Mouse (Mus musculus): ENCODE data around the gene Slc36a2. TPM values are rescaled to one million over a fixed set of nuclear protein-coding genes. Genes with fewer than 3 reads are reported as not detected.

Gene Slc36a2
- polyA plus RNA-seq, 1 experiment, result 3.3 TPM

GRCm38 (mm10) chr11:55164723-55165122 lies 20.2 kb downstream of the Slc36a2 start:
- TF ChIP-seq CTCF (IDR thresholded peaks at IDR 0.05; ENCODE audit: low read depth, low read length) (peak; percentile 57; the same call in 1 of the 2 replicates), POLR2A (IDR thresholded peaks at IDR 0.05; ENCODE audit: borderline replicate concordance, low read depth, low read length) (no peak)
- no peak overlapping the region for H3K27ac ChIP-seq (ENCODE audit: insufficient read depth, low read depth, low read length)
- H3K4me3 ChIP-seq (ENCODE audit: insufficient read depth, low read length), result no peak overlapping the region
- H3K4me1 ChIP-seq (ENCODE audit: control insufficient read depth, insufficient read depth, low read length), result no peaks in the 10 kb centered on the region

- no peaks in the 10 kb centered on the region for H3K4me1 ChIP-seq (ENCODE audit: control insufficient read depth, insufficient read depth, low read length)
- no peak overlapping the region for H3K4me3 ChIP-seq (ENCODE audit: insufficient read depth, low read length)
- TF ChIP-seq POLR2A (IDR thresholded peaks at IDR 0.05; ENCODE audit: borderline replicate concordance, low read depth, low read length) (no peak), CTCF (IDR thresholded peaks at IDR 0.05; ENCODE audit: low read depth, low read length) (peak; percentile 72; the same call in 1 of the 2 replicates)
- H3K27ac ChIP-seq (ENCODE audit: insufficient read depth, low read depth, low read length), result no peak overlapping the region
Measured at GRCm38 (mm10) chr11:55162670-55163069, 22.2 kb downstream of the Slc36a2 start.

- no peak overlapping the region for H3K27ac ChIP-seq (ENCODE audit: insufficient read depth, low read depth, low read length)
- no peak overlapping the region for H3K4me3 ChIP-seq (ENCODE audit: insufficient read depth, low read length)
- peaks cover 18% of the 10 kb centered on the region for H3K4me1 ChIP-seq (ENCODE audit: control insufficient read depth, insufficient read depth, low read length)
- TF ChIP-seq POLR2A (IDR thresholded peaks at IDR 0.05; ENCODE audit: borderline replicate concordance, low read depth, low read length) (no peak), CTCF (IDR thresholded peaks at IDR 0.05; ENCODE audit: low read depth, low read length) (peak; percentile 86)
Measured at GRCm38 (mm10) chr11:55158785-55159359, 26.0 kb downstream of the Slc36a2 start.

- Histone ChIP-seq H3K4me3 (ENCODE audit: insufficient read depth, low read length) (no peak overlapping the region), H3K27ac (ENCODE audit: insufficient read depth, low read depth, low read length) (peak overlapping the region; percentile 97), H3K4me1 (ENCODE audit: control insufficient read depth, insufficient read depth, low read length) (peaks cover 26% of the 10 kb centered on the region)
- no peak for TF ChIP-seq CTCF (IDR thresholded peaks at IDR 0.05; ENCODE audit: low read depth, low read length)
- TF ChIP-seq POLR2A (IDR thresholded peaks at IDR 0.05; ENCODE audit: borderline replicate concordance, low read depth, low read length), result no peak
Measured at GRCm38 (mm10) chr11:55155070-55155421, 29.8 kb downstream of the Slc36a2 start.

DNA sequence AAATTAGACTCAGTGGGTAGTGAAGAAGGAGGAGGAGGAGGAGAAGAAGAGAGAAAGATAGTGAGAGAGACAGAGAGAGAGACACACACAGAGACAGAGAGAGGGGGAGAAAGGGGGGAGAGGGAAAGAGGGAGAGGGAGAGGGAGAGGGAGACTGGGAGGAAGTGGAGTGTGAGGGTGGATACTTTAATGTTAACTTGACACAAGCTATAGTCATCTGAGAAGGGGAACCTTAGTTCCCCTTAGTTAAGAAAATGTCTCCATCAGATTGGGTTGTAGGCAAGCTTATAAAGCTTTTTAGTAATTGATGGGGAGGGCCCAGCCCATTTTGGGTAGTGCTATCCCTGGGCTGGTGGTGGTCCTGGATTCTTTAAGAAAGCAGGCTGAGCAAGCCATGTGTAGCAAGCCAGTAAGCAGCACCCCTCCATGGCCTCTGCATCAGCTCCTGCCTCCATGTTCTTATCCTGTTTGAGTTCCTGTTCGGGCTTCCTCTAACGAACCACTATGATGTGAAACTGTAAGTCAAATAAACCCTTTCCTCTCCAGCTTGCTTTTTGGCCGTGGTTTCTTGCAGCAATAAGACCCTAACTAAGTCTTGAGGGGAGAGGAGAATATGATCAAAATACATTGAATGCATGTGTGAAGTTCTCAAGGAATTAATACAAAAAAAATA lies 30.3 kb downstream of the Slc36a2 start:
- peak overlapping the region; percentile 18; the same call in 1 of the 2 replicates for H3K4me3 ChIP-seq (ENCODE audit: insufficient read depth, low read length)
- peak overlapping the region; percentile 97 for H3K27ac ChIP-seq (ENCODE audit: insufficient read depth, low read depth, low read length)
- TF ChIP-seq POLR2A (IDR thresholded peaks at IDR 0.05; ENCODE audit: borderline replicate concordance, low read depth, low read length) (no peak), CTCF (IDR thresholded peaks at IDR 0.05; ENCODE audit: low read depth, low read length) (no peak)
- H3K4me1 ChIP-seq (ENCODE audit: control insufficient read depth, insufficient read depth, low read length), result peaks cover 30% of the 10 kb centered on the region

DNA sequence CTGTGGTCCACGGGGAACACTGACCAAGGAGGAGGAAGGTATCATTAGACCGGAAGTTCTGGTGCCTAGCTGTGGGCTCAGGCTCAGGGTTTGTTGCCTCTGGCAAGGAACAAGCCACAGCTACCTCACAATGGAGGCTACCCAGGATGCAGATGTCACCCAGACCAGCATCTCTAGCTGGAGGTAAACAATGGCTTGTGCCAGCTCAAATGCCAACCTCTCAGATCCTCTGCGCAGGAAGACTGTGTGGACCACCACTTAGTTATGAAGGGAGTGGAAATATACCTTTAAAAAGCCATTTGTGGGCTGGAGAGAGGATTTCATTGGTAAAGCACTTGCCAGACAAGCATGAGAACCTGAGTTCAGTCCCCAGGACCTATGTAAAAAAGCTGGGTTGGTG lies 33.3 kb downstream of the Slc36a2 start, which contains the start of gene Slc36a3:
Gene Slc36a3 (minus strand): TSS at position 101 of the 400 bp plus-strand sequence.
- H3K4me1 ChIP-seq (ENCODE audit: control insufficient read depth, insufficient read depth, low read length), result peaks cover 56% of the 10 kb centered on the region
- TF ChIP-seq CTCF (IDR thresholded peaks at IDR 0.05; ENCODE audit: low read depth, low read length) (no peak), POLR2A (IDR thresholded peaks at IDR 0.05; ENCODE audit: borderline replicate concordance, low read depth, low read length) (no peak)
- no peak within 1 kb of the TSS for H3K4me3 ChIP-seq (ENCODE audit: insufficient read depth, low read length)
- no peak within 1 kb of the TSS for H3K27ac ChIP-seq (ENCODE audit: insufficient read depth, low read depth, low read length)

DNA sequence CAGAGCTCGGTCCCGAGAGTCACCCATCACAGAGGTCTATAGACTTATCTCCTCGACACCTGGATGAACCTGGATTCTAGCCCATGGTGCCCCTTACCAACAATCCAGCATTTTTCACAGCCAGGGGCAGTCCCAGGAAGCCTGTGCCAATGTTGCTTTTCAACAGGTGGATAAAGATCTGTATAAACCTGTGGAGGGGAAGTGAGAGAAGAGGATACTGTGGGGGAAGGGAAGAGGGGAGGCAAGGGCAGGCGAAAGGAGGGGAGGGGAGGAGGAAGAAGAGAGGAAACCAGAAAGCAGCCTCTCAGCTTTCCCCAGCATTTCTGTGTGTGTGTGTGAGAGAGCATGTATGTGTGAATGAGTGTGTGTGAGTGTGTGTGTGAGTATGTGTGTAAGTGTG lies 36.4 kb downstream of the Slc36a2 start:
- Histone ChIP-seq H3K4me3 (ENCODE audit: insufficient read depth, low read length) (no peak overlapping the region), H3K27ac (ENCODE audit: insufficient read depth, low read depth, low read length) (peak overlapping the region; percentile 74), H3K4me1 (ENCODE audit: control insufficient read depth, insufficient read depth, low read length) (peaks cover 34% of the 10 kb centered on the region)
- no peak for TF ChIP-seq POLR2A (IDR thresholded peaks at IDR 0.05; ENCODE audit: borderline replicate concordance, low read depth, low read length)
- no peak for TF ChIP-seq CTCF (IDR thresholded peaks at IDR 0.05; ENCODE audit: low read depth, low read length)

DNA sequence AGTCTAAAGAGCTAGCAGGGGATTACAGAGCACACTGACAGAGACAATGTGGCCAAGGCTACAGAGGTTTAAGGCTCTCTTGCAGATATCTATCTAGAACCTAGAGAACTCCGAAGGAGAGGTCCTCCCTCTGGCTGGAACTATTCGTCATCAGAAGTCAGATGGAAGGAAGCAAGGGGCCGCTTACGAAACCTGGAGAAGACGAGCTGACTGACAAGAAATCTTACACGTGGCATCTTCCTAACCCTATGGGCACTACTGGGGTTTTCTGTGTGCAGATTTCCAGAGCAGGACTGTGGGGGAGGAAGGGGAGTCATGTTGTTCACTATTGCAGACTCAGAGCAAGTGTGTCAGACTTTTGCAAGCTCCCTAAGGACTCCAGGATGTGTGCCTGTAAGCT lies 37.5 kb downstream of the Slc36a2 start:
- Histone ChIP-seq H3K27ac (ENCODE audit: insufficient read depth, low read depth, low read length) (peak overlapping the region; percentile 61), H3K4me3 (ENCODE audit: insufficient read depth, low read length) (no peak overlapping the region), H3K4me1 (ENCODE audit: control insufficient read depth, insufficient read depth, low read length) (peaks cover 32% of the 10 kb centered on the region)
- no peak for TF ChIP-seq CTCF (IDR thresholded peaks at IDR 0.05; ENCODE audit: low read depth, low read length)
- TF ChIP-seq POLR2A (IDR thresholded peaks at IDR 0.05; ENCODE audit: borderline replicate concordance, low read depth, low read length), result no peak

DNA sequence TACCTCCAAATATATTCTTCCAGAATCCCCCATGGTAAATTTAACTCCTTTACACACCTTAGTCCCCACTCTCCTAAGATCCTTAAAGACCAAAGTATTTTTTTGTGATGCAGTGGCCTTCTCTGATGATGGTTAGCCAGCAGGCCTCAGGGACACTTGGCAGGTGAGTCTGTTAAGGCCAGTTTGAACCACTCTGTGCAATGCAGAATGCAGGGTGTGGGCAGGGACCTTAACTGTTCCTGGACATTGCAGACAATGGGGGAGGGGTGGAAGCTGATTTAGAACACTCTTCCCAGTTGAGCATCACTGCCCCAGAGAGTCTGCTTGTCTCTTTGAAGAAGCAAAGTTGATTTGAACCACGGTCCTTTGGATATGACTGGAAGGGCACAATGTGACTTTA lies 38.0 kb downstream of the Slc36a2 start:
- Histone ChIP-seq H3K27ac (ENCODE audit: insufficient read depth, low read depth, low read length) (peak overlapping the region; percentile 61; the same call in 1 of the 2 replicates), H3K4me3 (ENCODE audit: insufficient read depth, low read length) (no peak overlapping the region), H3K4me1 (ENCODE audit: control insufficient read depth, insufficient read depth, low read length) (peaks cover 32% of the 10 kb centered on the region)
- no peak for TF ChIP-seq POLR2A (IDR thresholded peaks at IDR 0.05; ENCODE audit: borderline replicate concordance, low read depth, low read length)
- no peak for TF ChIP-seq CTCF (IDR thresholded peaks at IDR 0.05; ENCODE audit: low read depth, low read length)

GRCm38 (mm10) chr11:55144011-55144410 lies 40.9 kb downstream of the Slc36a2 start:
- TF ChIP-seq CTCF (IDR thresholded peaks at IDR 0.05; ENCODE audit: low read depth, low read length), result no peak
- no peak for TF ChIP-seq POLR2A (IDR thresholded peaks at IDR 0.05; ENCODE audit: borderline replicate concordance, low read depth, low read length)
- Histone ChIP-seq H3K27ac (ENCODE audit: insufficient read depth, low read depth, low read length) (no peak overlapping the region), H3K4me3 (ENCODE audit: insufficient read depth, low read length) (no peak overlapping the region), H3K4me1 (ENCODE audit: control insufficient read depth, insufficient read depth, low read length) (peaks cover 21% of the 10 kb centered on the region)

Measured in bone marrow macrophage, adult 2 months (primary cell).